In genomic region chr3:127087574-127087973, GRCm38 (mm10) we compare ENCODE assay signal across 27 mouse cellular contexts.
"Had no signal": no experiment of that assay in that cellular context is flagged by ENCODE, and none has a peak within 500 bp of the region (broad histone marks: within the 10 kb centered on the region; RNA-seq: fewer than 3 reads in every experiment).

No protein-coding gene starts in this region.

- H3K36me3 ChIP-seq: embryonic facial prominence, embryonic 10.5 days; embryonic facial prominence, embryonic 12.5 days; embryonic facial prominence, embryonic 13.5 days; embryonic facial prominence, embryonic 15.5 days; forebrain, embryonic 10.5 days; forebrain, embryonic 12.5 days; forebrain, embryonic 15.5 days had no signal

- H3K4me1 ChIP-seq: embryonic facial prominence, embryonic 10.5 days; embryonic facial prominence, embryonic 12.5 days; embryonic facial prominence, embryonic 13.5 days; embryonic facial prominence, embryonic 15.5 days had no signal

- DNase-seq: cerebellum, adult 2 months; cerebellum, adult 8-10 months; cerebellum, adult 9-10 months; cerebellum, adult 9-11 months; cerebellum, postnatal 10 days; cerebellum, postnatal 14 days; cerebellum, postnatal 25 days; cerebellum, postnatal 36 days; forebrain, postnatal 0 days; gastrocnemius, adult 2 months; gastrocnemius, postnatal 10 days; gastrocnemius, postnatal 14 days; gastrocnemius, postnatal 25 days; gastrocnemius, postnatal 36 days; heart, adult 11 months; heart, adult 18-20 months; heart, adult 2 months had no signal

- H3K4me2 ChIP-seq: embryonic facial prominence, embryonic 12.5 days; embryonic facial prominence, embryonic 13.5 days; embryonic facial prominence, embryonic 15.5 days; forebrain, embryonic 12.5 days; forebrain, embryonic 13.5 days; forebrain, embryonic 15.5 days had no signal

- H3K27ac ChIP-seq: embryonic facial prominence, embryonic 10.5 days; embryonic facial prominence, embryonic 12.5 days; embryonic facial prominence, embryonic 13.5 days; embryonic facial prominence, embryonic 15.5 days; forebrain, embryonic 10.5 days; forebrain, embryonic 13.5 days; forebrain, embryonic 15.5 days; gastrocnemius, adult 2 months; heart, adult 2 months had no signal

- H3K27me3 ChIP-seq: embryonic facial prominence, embryonic 12.5 days; embryonic facial prominence, embryonic 13.5 days; embryonic facial prominence, embryonic 15.5 days; forebrain, embryonic 12.5 days; forebrain, embryonic 13.5 days; forebrain, embryonic 15.5 days had no signal

- H3K9ac ChIP-seq: embryonic facial prominence, embryonic 12.5 days; embryonic facial prominence, embryonic 13.5 days; embryonic facial prominence, embryonic 15.5 days; forebrain, embryonic 12.5 days; forebrain, embryonic 13.5 days; forebrain, embryonic 15.5 days; forebrain, postnatal 0 days had no signal

- H3K4me3 ChIP-seq: embryonic facial prominence, embryonic 10.5 days; embryonic facial prominence, embryonic 12.5 days; embryonic facial prominence, embryonic 13.5 days; embryonic facial prominence, embryonic 15.5 days; erythroblast, embryonic 14.5 days; forebrain, embryonic 10.5 days; forebrain, embryonic 12.5 days; forebrain, embryonic 13.5 days; forebrain, embryonic 15.5 days; gastrocnemius, adult 2 months; heart, adult 2 months had no signal

- ATAC-seq: forebrain, embryonic 13.5 days; forebrain, embryonic 15.5 days; forebrain, embryonic 16.5 days; forebrain, postnatal 0 days had no signal

- H3K9me3 ChIP-seq: embryonic facial prominence, embryonic 10.5 days; embryonic facial prominence, embryonic 12.5 days; embryonic facial prominence, embryonic 13.5 days; embryonic facial prominence, embryonic 15.5 days; forebrain, embryonic 10.5 days; forebrain, embryonic 12.5 days; forebrain, embryonic 13.5 days; forebrain, embryonic 15.5 days had no signal
